Mouse (Mus musculus) hindbrain, embryonic 11.5 days (tissue): ENCODE measurements around the gene Pcsk4. TPM values are rescaled to one million over a fixed set of nuclear protein-coding genes. Genes with fewer than 3 reads are reported as not detected.
A peak's percentile ranks its signal among the peaks of the same experiment; 100 is the strongest.

Experiments used
- ATAC-seq: fragments of 200-750 bp; cut with Nextera tagmentation; 2 replicates; pipeline ENCODE4 v1.8.0; 2017; ENCODE audit warnings: mild to moderate bottlenecking, moderate TSS enrichment, moderate library complexity; ENCODE audit not compliant: low FRiP score
- DNase-seq: peaks from one replicate; pipeline ENCODE4 v3.0.0-alpha.2; 2015; ENCODE audit warnings: low spot score
- H3K27ac ChIP-seq: fragments of 300-500 bp; sonication (generic); 2 replicates; pipeline ENCODE4 v1.5.1; 2014; ENCODE audit warnings: mild to moderate bottlenecking, low read depth, low read length
- H3K27me3 ChIP-seq: fragments of 300-500 bp; sonication (generic); 2 replicates; pipeline ENCODE4 v1.6.1; 2014; ENCODE audit warnings: mild to moderate bottlenecking, low read length, moderate library complexity, mixed read lengths; ENCODE audit not compliant: control insufficient read depth, insufficient read depth
- H3K36me3 ChIP-seq: fragments of 300-500 bp; sonication (generic); 2 replicates; pipeline ENCODE4 v1.6.1; 2014; ENCODE audit warnings: mild to moderate bottlenecking, low read length, moderate library complexity, mixed read lengths; ENCODE audit not compliant: control insufficient read depth, insufficient read depth
- H3K4me1 ChIP-seq: fragments of 300-500 bp; sonication (generic); replicated peaks from 2 replicates; pipeline ENCODE4 v1.6.1; 2014; ENCODE audit warnings: low read length, mixed read lengths; ENCODE audit not compliant: control insufficient read depth, insufficient read depth
- H3K4me2 ChIP-seq: fragments of 300-500 bp; sonication (generic); replicated peaks from 2 replicates; pipeline ENCODE4 v1.6.1; 2014; ENCODE audit warnings: mild to moderate bottlenecking, low read depth, low read length
- H3K4me3 ChIP-seq: fragments of 300-500 bp; sonication (generic); 2 replicates; pipeline ENCODE4 v1.5.1; 2014; ENCODE audit warnings: low read depth, low read length
- H3K9ac ChIP-seq: fragments of 300-500 bp; sonication (generic); 2 replicates; pipeline ENCODE4 v1.6.1; 2014; ENCODE audit warnings: low read depth, low read length
- H3K9me3 ChIP-seq: fragments of 300-500 bp; sonication (generic); 2 replicates; pipeline ENCODE4 v1.6.1; 2016; ENCODE audit warnings: low read length; ENCODE audit not compliant: control insufficient read depth
- WGBS: fragments of 180-500 bp; shearing (Covaris S2); extraction: QIAGEN DNeasy Blood & Tissue Kit; methylation state at CpG from one replicate; pipeline ENCODE4 v1.1.7; 2014; 5-methylcytosine and 5-hydroxymethylcytosine counted together
- polyA plus RNA-seq: library from polyadenylated mRNA; unstranded; fragments of >200 nt; fragmentation: Nextera tagmentation; extraction: Ambion mirVana; gene quantifications from 2 replicates; pipeline ENCODE4 v1.2.1, GENCODE M21; 2014

The Pcsk4 gene
- 1.1 and 1.8 TPM in 2 replicates for polyA plus RNA-seq

DNA sequence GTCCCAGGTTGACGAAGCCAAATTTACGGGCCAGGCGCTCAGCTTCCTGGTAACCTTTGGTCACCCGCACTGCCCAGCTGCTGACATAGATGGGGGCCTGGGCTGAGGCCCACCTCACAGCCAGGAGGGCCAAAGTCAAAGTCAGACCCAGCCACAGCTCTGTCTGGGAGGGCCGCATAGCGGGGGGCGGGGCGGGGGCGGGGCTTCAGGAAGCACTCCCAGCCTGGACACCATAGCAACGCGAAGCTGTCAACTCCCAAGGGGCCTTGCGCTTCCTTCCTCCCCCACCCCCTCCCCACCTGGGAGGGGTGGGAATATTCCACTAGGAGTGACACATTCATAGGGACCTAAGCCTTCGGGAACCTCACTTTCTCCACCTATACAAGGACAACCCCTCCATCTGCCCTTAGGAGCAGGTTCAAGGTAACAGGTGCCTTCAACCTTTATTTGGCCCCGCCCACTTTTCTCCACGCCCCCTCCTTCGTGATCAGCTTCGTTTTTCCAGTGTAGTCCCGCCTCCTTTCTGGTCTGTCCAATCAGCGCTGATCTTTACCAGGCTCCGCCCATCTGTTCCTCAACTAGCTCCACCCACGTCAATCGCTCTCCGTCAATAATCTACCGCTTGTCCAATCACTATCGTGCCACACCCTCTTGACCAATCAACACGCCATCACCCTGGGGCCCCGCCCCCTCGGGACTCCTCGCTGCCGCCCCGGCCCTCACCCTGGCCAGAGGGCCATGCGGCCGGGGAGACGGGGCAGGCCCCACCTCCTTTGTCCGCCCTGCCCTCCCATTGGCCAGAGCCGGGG lies at the start of gene Pcsk4, which contains the start of gene Reep6:
Gene Pcsk4 (minus strand): TSS at position 226 of the 809 bp plus-strand sequence.
Gene Reep6 (plus strand): TSS at position 681 of the 809 bp plus-strand sequence.
- Histone ChIP-seq H3K4me1 (0 out of 2 replicates have a peak, but pooled peaks cover 5% of the 10 kb centered on the region), H3K4me2 (peak within 1 kb of the TSS; percentile 85), H3K9ac (peak within 1 kb of the TSS; percentile 49; the same call in 1 of the 2 replicates), H3K4me3 (peak within 1 kb of the TSS; percentile 46), H3K27me3 (peaks cover 7% of the 10 kb centered on the region), H3K9me3 (no peaks in the 10 kb centered on the region), H3K36me3 (no peaks in the 10 kb centered on the region), H3K27ac (peak within 1 kb of the TSS; percentile 17; the same call in 1 of the 2 replicates)
- 4% methylated on average over 33 of the region's 36 CpGs for WGBS
- ATAC-seq (peak; percentile 96), DNase-seq (peak; percentile 98)

DNA sequence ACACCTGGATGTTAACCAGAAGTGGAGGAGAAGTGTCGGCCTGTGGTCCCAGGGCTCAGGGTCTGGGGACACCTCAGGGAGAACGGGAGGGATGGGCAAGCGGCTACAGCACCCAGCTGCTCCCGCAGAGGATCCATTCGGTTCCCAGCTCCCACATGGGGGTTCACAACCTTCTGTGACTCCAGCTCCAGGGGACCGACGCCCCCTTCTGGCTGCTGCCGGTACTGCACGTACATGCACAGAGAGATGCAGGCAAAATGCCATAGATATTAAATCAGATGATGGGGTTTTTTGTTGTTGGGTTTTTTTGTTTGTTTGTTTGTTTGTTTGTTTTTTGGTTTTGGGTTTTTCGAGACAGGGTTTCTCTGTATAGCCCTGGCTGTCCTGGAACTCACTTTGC lies 48.4 kb upstream of the Pcsk4 start:
- WGBS: 48% methylated on average over 10 of the region's 10 CpGs
- H3K36me3 ChIP-seq: peaks cover 14% of the 10 kb centered on the region
- no peaks in the 10 kb centered on the region for H3K4me1 ChIP-seq
- DNase-seq (no peak), ATAC-seq (no peak)
- H3K27me3 ChIP-seq: no peaks in the 10 kb centered on the region
- H3K9me3 ChIP-seq: no peaks in the 10 kb centered on the region
- no peak overlapping the region for H3K9ac ChIP-seq
- H3K4me3 ChIP-seq: no peak overlapping the region
- H3K4me2 ChIP-seq: no peak overlapping the region
- H3K27ac ChIP-seq: no peak overlapping the region

DNA sequence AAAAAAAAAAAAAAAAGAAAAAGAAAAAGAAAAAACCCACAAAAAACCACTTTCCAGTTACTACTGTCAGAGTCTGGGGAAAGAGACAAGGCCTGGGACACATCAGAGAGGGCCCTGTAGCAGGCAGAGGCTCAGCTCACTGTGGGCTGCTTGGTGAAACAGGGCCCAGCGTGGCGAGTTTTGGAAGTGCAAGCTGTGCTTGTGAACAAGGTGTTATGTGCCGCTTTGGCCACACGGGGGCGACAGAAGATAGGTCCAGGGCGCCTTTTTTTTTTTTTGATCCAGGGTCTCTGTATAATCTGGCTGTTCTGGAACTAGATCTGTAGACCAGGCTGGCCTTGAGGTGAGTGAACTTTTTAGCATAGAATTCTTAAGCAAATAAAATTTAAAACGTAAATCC lies 46.9 kb upstream of the Pcsk4 start:
- Histone ChIP-seq H3K4me2 (no peak overlapping the region), H3K4me1 (no peaks in the 10 kb centered on the region), H3K27ac (no peak overlapping the region), H3K27me3 (no peaks in the 10 kb centered on the region), H3K36me3 (peaks cover 4% of the 10 kb centered on the region), H3K4me3 (no peak overlapping the region), H3K9me3 (no peaks in the 10 kb centered on the region), H3K9ac (no peak overlapping the region)
- WGBS: 2% methylated on average over 7 of the region's 7 CpGs
- peak; percentile 97 for DNase-seq
- no peak for ATAC-seq

DNA sequence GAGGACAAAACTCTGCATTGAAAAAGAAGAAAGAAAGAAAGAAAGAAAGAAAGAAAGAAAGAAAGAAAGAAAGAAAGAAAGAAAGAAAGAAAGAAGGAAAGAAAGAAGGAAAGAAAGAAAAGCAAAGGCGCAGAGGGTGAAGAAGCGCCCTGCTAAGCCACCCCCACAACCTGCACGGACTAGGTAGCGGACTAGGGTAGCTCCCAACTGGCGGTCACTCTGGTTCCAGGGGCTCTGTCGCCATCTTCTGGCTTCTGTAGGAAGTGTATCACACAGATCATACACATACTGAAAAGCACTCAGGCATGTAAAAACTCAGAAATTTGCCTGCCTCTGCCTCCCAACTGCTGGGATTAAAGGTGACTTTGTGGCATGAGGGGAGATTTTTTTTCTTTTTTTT lies 44.8 kb upstream of the Pcsk4 start:
- Histone ChIP-seq H3K36me3 (no peaks in the 10 kb centered on the region), H3K9me3 (no peaks in the 10 kb centered on the region), H3K27me3 (no peaks in the 10 kb centered on the region), H3K4me1 (no peaks in the 10 kb centered on the region), H3K9ac (no peak overlapping the region), H3K4me3 (no peak overlapping the region), H3K4me2 (no peak overlapping the region), H3K27ac (no peak overlapping the region)
- ATAC-seq (no peak), DNase-seq (peak; percentile 74)
- 20% methylated on average over 6 of the region's 6 CpGs for WGBS

GRCm38 (mm10) chr10:80372706-80373105 lies 43.4 kb upstream of the Pcsk4 start:
- Histone ChIP-seq H3K36me3 (no peaks in the 10 kb centered on the region), H3K9me3 (no peaks in the 10 kb centered on the region), H3K4me3 (no peak overlapping the region), H3K4me2 (no peak overlapping the region), H3K4me1 (no peaks in the 10 kb centered on the region), H3K27me3 (no peaks in the 10 kb centered on the region), H3K27ac (no peak overlapping the region), H3K9ac (no peak overlapping the region)
- ATAC-seq (no peak), DNase-seq (no peak)
- 85% methylated on average over 6 of the region's 6 CpGs for WGBS

GRCm38 (mm10) chr10:80371983-80372382 lies 42.7 kb upstream of the Pcsk4 start:
- H3K9me3 ChIP-seq: no peaks in the 10 kb centered on the region
- no peaks in the 10 kb centered on the region for H3K36me3 ChIP-seq
- no peak overlapping the region for H3K27ac ChIP-seq
- WGBS: 56% methylated on average over 9 of the region's 9 CpGs
- no peak overlapping the region for H3K4me2 ChIP-seq
- H3K4me3 ChIP-seq: no peak overlapping the region
- ATAC-seq: no peak
- no peak overlapping the region for H3K9ac ChIP-seq
- no peaks in the 10 kb centered on the region for H3K4me1 ChIP-seq
- no peaks in the 10 kb centered on the region for H3K27me3 ChIP-seq
- no peak for DNase-seq

- H3K9me3 ChIP-seq: no peaks in the 10 kb centered on the region
- 3% methylated on average over 12 of the region's 12 CpGs for WGBS
- H3K36me3 ChIP-seq: no peaks in the 10 kb centered on the region
- peak overlapping the region; percentile 11; the same call in 1 of the 2 replicates for H3K4me2 ChIP-seq
- no peaks in the 10 kb centered on the region for H3K4me1 ChIP-seq
- DNase-seq (peak; percentile 76), ATAC-seq (peak; percentile 44; the same call in 1 of the 2 replicates)
- H3K4me3 ChIP-seq: peak overlapping the region; percentile 10; the same call in 1 of the 2 replicates
- no peaks in the 10 kb centered on the region; the same call in 1 of the 2 replicates for H3K27me3 ChIP-seq
- H3K9ac ChIP-seq: no peak overlapping the region
- H3K27ac ChIP-seq: no peak overlapping the region
Measured at GRCm38 (mm10) chr10:80371411-80371966, 42.2 kb upstream of the Pcsk4 start.

DNA sequence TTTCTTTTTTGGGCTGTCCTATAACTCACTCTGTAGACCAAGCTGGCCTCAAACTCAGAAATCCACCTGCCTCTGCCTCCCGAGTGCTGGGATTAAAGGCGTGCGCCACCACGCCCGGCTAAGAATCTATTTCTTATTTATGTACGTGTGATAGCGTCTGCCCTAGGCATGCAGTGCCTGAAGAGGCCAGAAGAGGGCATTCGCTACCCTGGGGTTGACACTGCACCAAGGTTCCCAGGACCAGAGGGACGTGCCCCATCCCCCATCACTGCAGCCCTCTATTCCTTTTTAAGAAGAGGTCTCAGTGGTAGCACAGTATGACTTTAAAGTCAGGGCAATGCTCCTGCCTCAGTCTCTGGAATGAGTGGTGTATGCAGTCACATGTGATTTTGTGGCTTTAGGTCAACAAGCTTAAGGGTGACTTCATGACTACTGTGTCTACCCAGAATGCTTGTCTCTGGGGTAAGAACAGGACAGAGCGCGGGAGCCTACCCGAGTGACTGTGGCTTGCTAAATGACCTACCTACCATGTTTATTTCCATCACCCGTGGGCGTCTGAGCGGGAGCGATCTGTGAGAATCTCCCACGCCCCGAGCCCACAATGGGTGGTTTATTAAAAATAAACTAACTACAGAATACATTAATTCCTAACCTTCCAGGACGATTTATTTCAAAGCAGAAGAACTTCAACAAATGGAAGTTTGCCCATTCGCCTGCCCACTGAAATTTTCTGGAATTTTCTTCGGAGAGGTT lies 40.9 kb upstream of the Pcsk4 start:
- no peak for ATAC-seq
- H3K27ac ChIP-seq: no peak overlapping the region
- H3K9ac ChIP-seq: no peak overlapping the region

More for the DNA sequence above, 40.9 kb upstream of the Pcsk4 start:
- H3K9me3 ChIP-seq: no peaks in the 10 kb centered on the region
- no peak overlapping the region for H3K4me3 ChIP-seq
- 83% methylated on average over 21 of the region's 21 CpGs for WGBS
- no peaks in the 10 kb centered on the region for H3K36me3 ChIP-seq
- H3K27me3 ChIP-seq: no peaks in the 10 kb centered on the region; the same call in 1 of the 2 replicates
- no peaks in the 10 kb centered on the region for H3K4me1 ChIP-seq
- no peak for DNase-seq
- no peak overlapping the region for H3K4me2 ChIP-seq
